Mouse (Mus musculus) liver, postnatal 0 days (tissue): ENCODE results near the gene Txnip.

Experiments used
- CTCF ChIP-seq: sonication (generic); IDR thresholded peaks from 2 replicates; pipeline ENCODE4 v1.5.1; 2016; ENCODE audit warnings: antibody characterized with exemption, low read depth
- EP300 ChIP-seq: IDR thresholded peaks from 2 replicates; pipeline ENCODE4 v1.6.1; 2016; ENCODE audit warnings: antibody characterized with exemption, low read depth, mild to moderate bottlenecking

DNA sequence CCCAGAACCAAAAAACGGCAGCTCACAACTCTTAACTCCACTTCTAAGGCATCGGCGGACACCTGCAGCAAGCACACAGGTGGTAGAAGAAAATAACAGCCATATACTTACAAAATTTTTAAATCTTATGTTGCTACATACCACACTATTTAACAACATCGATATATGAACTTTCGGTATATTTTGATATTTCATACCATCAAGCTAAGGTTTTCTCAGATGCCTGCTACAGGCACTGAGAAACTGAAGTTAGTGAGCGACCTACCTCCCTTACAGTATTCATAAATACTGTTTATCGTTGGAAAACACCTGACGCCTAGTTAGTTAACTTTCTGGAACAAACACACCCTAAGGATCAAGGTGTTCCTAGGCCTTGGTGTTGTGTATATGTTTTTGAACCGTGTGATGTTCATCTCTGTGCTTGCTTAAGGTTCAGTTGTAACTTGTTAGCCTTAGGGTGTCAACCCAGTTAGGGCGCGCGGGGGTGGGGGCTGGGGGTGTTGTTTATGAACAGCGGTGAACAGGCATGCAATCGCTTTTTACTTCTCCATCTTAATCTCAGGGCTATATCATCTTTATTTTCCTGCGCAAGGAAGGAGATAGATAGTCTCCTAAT, 1.6 kb upstream of the Txnip start:
- TF ChIP-seq EP300 (peak; percentile 92), CTCF (no peak)
